Mouse (Mus musculus): ENCODE results near the gene Efcab6.

- TF ChIP-seq CTCF (IDR thresholded peaks at IDR 0.05; ENCODE audit: control insufficient read depth, insufficient read depth, low read length) (no peak), POLR2A (IDR thresholded peaks at IDR 0.05; ENCODE audit: borderline replicate concordance, control insufficient read depth, low read depth, low read length) (no peak)
Observed at GRCm38 (mm10) chr15:83842915-83843789, 222.0 kb downstream of the Efcab6 start.
